Mouse (Mus musculus) myocyte (in vitro differentiated cells): ENCODE measurements around the gene Inha. TPM values are rescaled to one million over a fixed set of nuclear protein-coding genes. Genes with fewer than 3 reads are reported as not detected.
A peak's percentile ranks its signal among the peaks of the same experiment; 100 is the strongest.

Experiments used
- H3K27me3 ChIP-seq: one replicate; pipeline ENCODE4 v1.6.1; 2011; ENCODE audit not compliant: control insufficient read depth, insufficient read depth, insufficient read length
- H3K36me3 ChIP-seq: one replicate; pipeline ENCODE4 v1.6.1; 2011; ENCODE audit not compliant: control insufficient read depth, insufficient read depth
- H3K4me2 ChIP-seq: one replicate; pipeline ENCODE4 v1.6.1; 2011; ENCODE audit warnings: low read depth, control low read depth
- H3K4me3 ChIP-seq: one replicate; pipeline ENCODE4 v1.5.1; 2011; ENCODE audit warnings: mild to moderate bottlenecking, control low read depth, moderate library complexity
- H3K79me2 ChIP-seq: one replicate; pipeline ENCODE4 v1.6.1; 2011; ENCODE audit not compliant: control insufficient read depth, insufficient read depth
- H3ac ChIP-seq: one replicate; pipeline ENCODE4 v1.6.1; 2011; ENCODE audit not compliant: control insufficient read depth, insufficient read length
- CEBPB ChIP-seq: IDR thresholded peaks from 2 replicates; pipeline ENCODE4 v1.6.1; 2011; ENCODE audit warnings: mild to moderate bottlenecking, moderate library complexity; ENCODE audit not compliant: poor library complexity, insufficient read depth, severe bottlenecking
- E2F4 ChIP-seq: IDR thresholded peaks from one replicate; pipeline ENCODE4 v1.6.1; 2011; ENCODE audit warnings: mild to moderate bottlenecking, control low read depth, moderate library complexity; ENCODE audit not compliant: insufficient read depth
- MAX ChIP-seq: IDR thresholded peaks from one replicate; pipeline ENCODE4 v1.6.1; 2011; ENCODE audit warnings: low read depth, mild to moderate bottlenecking, control low read depth
- MYOD1 ChIP-seq, 3 experiments: IDR thresholded peaks; one replicate each; pipeline ENCODE4 v1.6.1; 2011; ENCODE audit warnings: control low read depth in 2 of 3, low read depth in 2 of 3, mild to moderate bottlenecking in 2 of 3, moderate library complexity in 1 of 3; ENCODE audit not compliant: insufficient read length in 2 of 3, control insufficient read depth in 1 of 3
- MYOG ChIP-seq, 3 experiments: IDR thresholded peaks; one replicate each; pipeline ENCODE4 v1.6.1; 2011; ENCODE audit warnings: control low read depth in 2 of 3, low read depth in 2 of 3, mild to moderate bottlenecking in 2 of 3; ENCODE audit not compliant: insufficient read length in 2 of 3, control insufficient read depth in 1 of 3, insufficient read depth in 1 of 3
- POLR2A ChIP-seq: IDR thresholded peaks from one replicate; pipeline ENCODE4 v1.6.1; 2011; ENCODE audit warnings: low read depth, mild to moderate bottlenecking, control low read depth, moderate library complexity; ENCODE audit not compliant: insufficient read length
- POLR2AphosphoS2 ChIP-seq: IDR thresholded peaks from one replicate; pipeline ENCODE4 v1.6.1; 2011; ENCODE audit warnings: low read depth, control low read depth; ENCODE audit not compliant: insufficient read length
- REST ChIP-seq: IDR thresholded peaks from one replicate; pipeline ENCODE4 v1.6.1; 2011; ENCODE audit warnings: mild to moderate bottlenecking, control low read depth, moderate library complexity; ENCODE audit not compliant: insufficient read depth, insufficient read length
- SRF ChIP-seq: IDR thresholded peaks from one replicate; pipeline ENCODE4 v1.6.1; 2011; ENCODE audit warnings: low read depth; ENCODE audit not compliant: control insufficient read depth, insufficient read length
- TCF12 ChIP-seq: IDR thresholded peaks from one replicate; pipeline ENCODE4 v1.6.1; 2011; ENCODE audit warnings: mild to moderate bottlenecking, control low read depth; ENCODE audit not compliant: poor library complexity, insufficient read depth, severe bottlenecking
- TCF3 ChIP-seq: IDR thresholded peaks from one replicate; pipeline ENCODE4 v1.6.1; 2011; ENCODE audit warnings: low read depth, control low read depth; ENCODE audit not compliant: insufficient read length
- USF1 ChIP-seq: IDR thresholded peaks from one replicate; pipeline ENCODE4 v1.6.1; 2011; ENCODE audit warnings: low read depth, mild to moderate bottlenecking, control low read depth, moderate library complexity
- polyA plus RNA-seq: library from polyadenylated mRNA; unstranded; fragments of >200 nt; fragmentation: generic; extraction: Trizol; gene quantifications from one replicate; pipeline ENCODE4 v1.2.1, GENCODE M21; 2012; ENCODE audit warnings: missing spikeins

Inha gene
- polyA plus RNA-seq, 1 experiment: 4.7 TPM

DNA sequence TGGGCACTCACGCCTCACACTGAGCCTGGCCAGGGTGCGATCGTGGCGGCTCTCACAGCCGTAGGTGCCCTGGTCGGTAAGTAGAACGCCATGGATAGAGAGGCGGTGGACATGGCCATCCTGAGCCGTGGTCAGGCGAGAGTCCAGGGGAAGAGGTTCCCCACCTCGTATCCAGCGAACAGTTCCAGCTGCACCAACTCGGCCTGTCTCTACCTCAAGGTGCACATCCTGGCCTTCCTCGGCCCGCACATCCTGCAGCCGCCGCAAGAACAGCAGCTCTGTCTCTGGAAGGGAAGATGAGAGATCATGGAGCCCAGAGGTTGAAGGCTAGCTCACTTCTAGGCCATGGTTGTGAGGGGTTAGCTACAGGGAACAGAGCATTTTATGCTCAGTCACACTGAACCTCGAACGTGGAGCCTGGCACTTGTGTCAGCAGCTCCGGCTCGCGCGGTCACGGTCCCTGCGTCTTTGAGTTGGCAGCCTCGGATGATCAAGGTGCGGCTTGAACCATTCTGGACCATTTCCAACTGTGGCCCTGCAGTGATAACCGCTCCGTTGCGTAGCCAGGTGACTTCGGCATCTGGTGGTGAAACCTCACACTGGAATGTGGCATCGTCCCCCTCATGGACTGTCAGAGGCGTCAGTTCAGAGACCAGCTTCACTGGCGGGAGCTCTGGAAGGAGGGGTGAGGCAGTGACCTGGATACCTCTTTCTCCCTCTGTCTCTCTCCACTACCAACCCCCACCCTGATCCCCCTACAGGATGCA is 15.9 kb upstream of the Inha start:
- no peak overlapping the region for H3ac ChIP-seq
- no peak overlapping the region for H3K4me2 ChIP-seq
- no peak for TF ChIP-seq CEBPB
- no peak for TF ChIP-seq POLR2AphosphoS2
- no peak for TF ChIP-seq TCF12
- TF ChIP-seq MYOD1 (IDR thresholded peaks at IDR 0.05; ENCODE audit: control insufficient read depth in 1 of 3, insufficient read length in 2 of 3, low read depth in 2 of 3): no peak
- no peak for TF ChIP-seq USF1
- TF ChIP-seq POLR2A: no peak
- no peak for TF ChIP-seq E2F4
- no peak for TF ChIP-seq MAX
- TF ChIP-seq SRF: no peak
- TF ChIP-seq TCF3: no peak
- TF ChIP-seq REST: no peak
- no peak for TF ChIP-seq MYOG (IDR thresholded peaks at IDR 0.05; ENCODE audit: control insufficient read depth in 1 of 3, insufficient read depth in 1 of 3, insufficient read length in 2 of 3, low read depth in 2 of 3)
- H3K27me3 ChIP-seq: no peaks in the 10 kb centered on the region
- H3K36me3 ChIP-seq: no peaks in the 10 kb centered on the region
- no peaks in the 10 kb centered on the region for H3K79me2 ChIP-seq
- H3K4me3 ChIP-seq: no peak overlapping the region

DNA sequence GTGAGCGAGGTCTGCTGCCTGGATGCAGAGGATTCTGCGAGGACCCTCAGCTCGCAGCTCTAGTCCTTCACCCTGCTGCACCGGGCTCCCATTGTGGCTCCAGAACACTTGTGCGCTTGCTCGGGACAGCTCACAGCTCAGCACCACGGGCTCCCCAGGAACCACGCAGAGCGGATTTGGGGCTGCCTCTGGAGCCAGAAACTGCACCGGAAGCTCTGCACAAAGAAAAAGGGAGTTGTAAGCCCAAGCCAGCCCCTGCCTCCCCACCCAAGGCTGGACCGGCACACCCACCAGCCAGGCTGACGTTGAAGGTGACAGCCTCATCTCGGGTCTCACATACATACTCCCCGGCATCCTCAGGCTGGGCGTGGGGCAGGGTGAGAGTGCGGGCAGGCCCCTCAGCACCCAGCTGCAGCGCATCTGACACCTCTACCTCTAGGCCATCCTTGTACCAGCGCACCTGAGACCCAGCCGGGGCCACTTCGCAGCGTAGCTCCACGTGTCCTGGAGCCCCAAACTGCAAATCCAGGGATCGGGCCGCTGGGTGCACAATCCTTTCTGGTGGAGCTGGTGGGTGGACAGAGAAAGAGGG is 14.2 kb upstream of the Inha start:
- Histone ChIP-seq H3K79me2 (no peaks in the 10 kb centered on the region), H3K4me3 (no peak overlapping the region), H3K4me2 (no peak overlapping the region), H3K36me3 (peaks cover 2% of the 10 kb centered on the region), H3K27me3 (no peaks in the 10 kb centered on the region), H3ac (no peak overlapping the region)
- TF ChIP-seq POLR2AphosphoS2: peak; percentile 50
- TF ChIP-seq TCF12: no peak

- Histone ChIP-seq H3ac (no peak overlapping the region), H3K36me3 (peaks cover 5% of the 10 kb centered on the region), H3K79me2 (no peaks in the 10 kb centered on the region), H3K4me2 (no peak overlapping the region), H3K4me3 (no peak overlapping the region), H3K27me3 (no peaks in the 10 kb centered on the region)
- TF ChIP-seq POLR2AphosphoS2: no peak
- no peak for TF ChIP-seq USF1
- no peak for TF ChIP-seq CEBPB
- TF ChIP-seq MYOG (IDR thresholded peaks at IDR 0.05; ENCODE audit: control insufficient read depth in 1 of 3, insufficient read depth in 1 of 3, insufficient read length in 2 of 3, low read depth in 2 of 3): no peak
- no peak for TF ChIP-seq REST
- no peak for TF ChIP-seq POLR2A
- no peak for TF ChIP-seq SRF
- no peak for TF ChIP-seq MYOD1 (IDR thresholded peaks at IDR 0.05; ENCODE audit: control insufficient read depth in 1 of 3, insufficient read length in 2 of 3, low read depth in 2 of 3)
- no peak for TF ChIP-seq E2F4
- TF ChIP-seq TCF3: no peak
- no peak for TF ChIP-seq MAX
- TF ChIP-seq TCF12: no peak
Observed at GRCm38 (mm10) chr1:75494878-75495548, 11.9 kb upstream of the Inha start.

DNA sequence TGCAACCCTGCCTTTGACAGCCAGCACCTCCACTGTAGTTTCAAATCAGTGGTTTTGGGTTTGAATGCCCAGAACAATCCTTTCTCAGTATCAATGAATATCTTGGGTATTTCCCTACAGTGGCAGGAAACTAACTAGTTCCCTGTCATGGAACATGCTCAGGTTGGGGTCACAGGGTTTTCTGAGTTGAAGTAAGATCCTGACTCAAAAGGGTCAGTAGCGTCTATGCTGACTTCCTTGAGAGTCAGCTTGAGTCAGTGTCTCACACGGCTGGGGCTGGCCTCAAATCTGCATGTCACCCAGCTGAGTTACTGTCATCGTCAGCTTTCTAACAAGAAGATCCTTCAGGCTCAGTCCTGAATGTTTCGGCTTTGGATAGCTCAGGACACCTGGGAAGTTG is 8.0 kb upstream of the Inha start:
- Histone ChIP-seq H3K27me3 (no peaks in the 10 kb centered on the region), H3ac (no peak overlapping the region), H3K4me3 (no peak overlapping the region), H3K4me2 (no peak overlapping the region), H3K79me2 (no peaks in the 10 kb centered on the region), H3K36me3 (peaks cover 7% of the 10 kb centered on the region)
- no peak for TF ChIP-seq POLR2A
- TF ChIP-seq TCF12: no peak
- no peak for TF ChIP-seq SRF
- no peak for TF ChIP-seq USF1
- TF ChIP-seq TCF3: no peak
- TF ChIP-seq MYOG (IDR thresholded peaks at IDR 0.05; ENCODE audit: control insufficient read depth in 1 of 3, insufficient read depth in 1 of 3, insufficient read length in 2 of 3, low read depth in 2 of 3): no peak
- TF ChIP-seq MYOD1 (IDR thresholded peaks at IDR 0.05; ENCODE audit: control insufficient read depth in 1 of 3, insufficient read length in 2 of 3, low read depth in 2 of 3): no peak
- no peak for TF ChIP-seq E2F4
- TF ChIP-seq POLR2AphosphoS2: no peak
- TF ChIP-seq REST: no peak
- no peak for TF ChIP-seq CEBPB
- TF ChIP-seq MAX: no peak
